Mouse (Mus musculus) lung, adult 2 months (tissue): Measurements from ENCODE around the gene Kif16b. TPM values are rescaled to one million over a fixed set of nuclear protein-coding genes. Genes with fewer than 3 reads are reported as not detected.

Experiments
- DNase-seq: peaks from one replicate; pipeline ENCODE4 v3.0.0; 2022
- H3K4me1 ChIP-seq: fragments of 200-500 bp; 2 replicates; pipeline ENCODE4 v1.6.1; 2011; ENCODE audit warnings: low read length; ENCODE audit not compliant: control insufficient read depth, insufficient read depth
- H3K4me3 ChIP-seq: fragments of 200-500 bp; replicated peaks from 2 replicates; pipeline ENCODE3; 2011; ENCODE audit warnings: low read depth, mild to moderate bottlenecking, control low read depth, low read length; ENCODE audit errors: extremely low read depth
- CTCF ChIP-seq: fragments of 200-500 bp; IDR thresholded peaks from 2 replicates; pipeline ENCODE4 v1.5.1; 2011; ENCODE audit warnings: mild to moderate bottlenecking, low read length, control low read depth; ENCODE audit not compliant: insufficient read depth
- POLR2A ChIP-seq: fragments of 200-500 bp; IDR thresholded peaks from 2 replicates; pipeline ENCODE4 v1.6.1; 2011; ENCODE audit warnings: low read depth, mild to moderate bottlenecking, control low read depth, low read length, borderline replicate concordance; ENCODE audit errors: extremely low read depth
- WGBS: fragments of 180-500 bp; shearing (Covaris S2); methylation state at CpG from one replicate; pipeline ENCODE4 v1.1.7; 2018; 5-methylcytosine and 5-hydroxymethylcytosine counted together
- polyA plus RNA-seq: library from polyadenylated mRNA; depleted of rRNA; stranded (reverse); fragments of >200 nt; gene quantifications from 2 replicates; pipeline ENCODE4 v1.2.3, GENCODE M21; 2012

Kif16b gene
- polyA plus RNA-seq, 1 experiment, result 13.3 TPM

- TF ChIP-seq POLR2A, result no peak
- no peak for TF ChIP-seq CTCF
- no peaks in the 10 kb centered on the region for H3K4me1 ChIP-seq
- no peak overlapping the region for H3K4me3 ChIP-seq
- no peak for DNase-seq
- 88% methylated on average over 2 of the region's 2 CpGs for WGBS
Observed at GRCm38 (mm10) chr2:142720174-142720573, 181.2 kb downstream of the Kif16b start.

- TF ChIP-seq POLR2A (no peak), CTCF (no peak)
Observed at GRCm38 (mm10) chr2:142718998-142719397, 182.3 kb downstream of the Kif16b start.

GRCm38 (mm10) chr2:142717591-142717990 lies 183.7 kb downstream of the Kif16b start:
- TF ChIP-seq CTCF, result no peak
- no peak for TF ChIP-seq POLR2A
- no peak for DNase-seq
- 67% methylated on average over 4 of the region's 4 CpGs for WGBS

More at GRCm38 (mm10) chr2:142718998-142719397, 182.3 kb downstream of the Kif16b start:
- H3K4me3 ChIP-seq, result no peak overlapping the region
- no peak for DNase-seq
- H3K4me1 ChIP-seq, result no peaks in the 10 kb centered on the region

GRCm38 (mm10) chr2:142715912-142716260 lies 185.4 kb downstream of the Kif16b start:
- no peak for TF ChIP-seq CTCF
- TF ChIP-seq POLR2A, result no peak
- no peak overlapping the region for H3K4me3 ChIP-seq
- H3K4me1 ChIP-seq, result no peaks in the 10 kb centered on the region
- no peak for DNase-seq

More at GRCm38 (mm10) chr2:142717591-142717990, 183.7 kb downstream of the Kif16b start:
- H3K4me1 ChIP-seq, result no peaks in the 10 kb centered on the region
- H3K4me3 ChIP-seq, result no peak overlapping the region

- 73% methylated on average over 1 of the region's 1 CpGs for WGBS
- Histone ChIP-seq H3K4me1 (no peaks in the 10 kb centered on the region), H3K4me3 (no peak overlapping the region)
- DNase-seq, result no peak
- TF ChIP-seq CTCF (no peak), POLR2A (no peak)
Observed at GRCm38 (mm10) chr2:142715186-142715911, 186.0 kb downstream of the Kif16b start.

- Histone ChIP-seq H3K4me3 (no peak overlapping the region), H3K4me1 (no peaks in the 10 kb centered on the region)
- 85% methylated on average over 11 of the region's 11 CpGs for WGBS
- no peak for DNase-seq
- TF ChIP-seq POLR2A (no peak), CTCF (no peak)
Observed at GRCm38 (mm10) chr2:142712727-142713126, 188.6 kb downstream of the Kif16b start.

- H3K4me1 ChIP-seq, result no peaks in the 10 kb centered on the region
- 80% methylated on average over 3 of the region's 3 CpGs for WGBS
- TF ChIP-seq CTCF (no peak), POLR2A (no peak)
- no peak overlapping the region for H3K4me3 ChIP-seq
- DNase-seq, result no peak
Observed at GRCm38 (mm10) chr2:142709326-142709725, 192.0 kb downstream of the Kif16b start.

- WGBS, result 58% methylated on average over 4 of the region's 4 CpGs
- TF ChIP-seq POLR2A, result no peak
- TF ChIP-seq CTCF, result no peak
- Histone ChIP-seq H3K4me3 (no peak overlapping the region), H3K4me1 (no peaks in the 10 kb centered on the region; the same call in 1 of the 2 replicates)
- no peak for DNase-seq
Observed at GRCm38 (mm10) chr2:142700689-142701088, 200.6 kb downstream of the Kif16b start.

GRCm38 (mm10) chr2:142698650-142699049 lies 202.7 kb downstream of the Kif16b start:
- DNase-seq, result no peak
- no peaks in the 10 kb centered on the region; the same call in 1 of the 2 replicates for H3K4me1 ChIP-seq
- WGBS, result 31% methylated on average over 3 of the region's 3 CpGs
- TF ChIP-seq POLR2A (no peak), CTCF (no peak)
- H3K4me3 ChIP-seq, result no peak overlapping the region

- no peak for DNase-seq
- WGBS, result 98% methylated on average over 1 of the region's 1 CpGs
- TF ChIP-seq POLR2A (no peak), CTCF (no peak)
- Histone ChIP-seq H3K4me1 (no peaks in the 10 kb centered on the region; the same call in 1 of the 2 replicates), H3K4me3 (no peak overlapping the region)
Observed at GRCm38 (mm10) chr2:142694936-142695331, 206.4 kb downstream of the Kif16b start.
